Mouse (Mus musculus) frontal cortex, adult 2 months (tissue): ENCODE measurements at regions not wholly inside any gene's neighbourhood (a gene's known extent, or its start where the extent isn't known, plus 50 kb on each side); places are given as distances from the start of the nearest gene placed in this dataset.

Experiments used
- DNase-seq, 2 experiments: peaks; one replicate each; pipeline ENCODE4 v3.0.0; 2022; ENCODE audit warnings: low spot score in 1 of 2; ENCODE audit errors: extremely low spot score in 1 of 2

- no peak for DNase-seq
Observed at GRCm38 (mm10) chr15:59707081-59707480, 309.3 kb downstream of the 4933412E24Rik start.
